11 mouse cellular contexts compared by ENCODE assay signal in genomic region chr4:116951642-116952041, GRCm38 (mm10). TPM values are rescaled to one million over a fixed set of nuclear protein-coding genes. Genes with fewer than 3 reads are reported as not detected.
DNase-seq lines count a peak whose midpoint lies in the region; ATAC-seq and TF ChIP-seq lines count a peak whose summit lies in the region.
"Had no signal": no experiment of that assay in that cellular context is flagged by ENCODE, and none has a peak within 500 bp of the region (broad histone marks: within the 10 kb centered on the region; RNA-seq: fewer than 3 reads in every experiment).

No protein-coding gene starts in this region.

- H3K9me3 ChIP-seq in hindbrain, postnatal 0 days (ENCODE audit: low read length), result no peaks in the 10 kb centered on the region
- H3K9me3 ChIP-seq in hindbrain, embryonic 16.5 days (ENCODE audit: control insufficient read depth, low read length), result no peaks in the 10 kb centered on the region
- H3K9me3 ChIP-seq in embryonic facial prominence, embryonic 11.5 days (replicated peaks; ENCODE audit: control insufficient read depth, low read length), result no peaks in the 10 kb centered on the region
- H3K9me3 ChIP-seq: heart, embryonic 13.5 days; neural tube, embryonic 12.5 days had no signal

- H3K4me3 ChIP-seq in hindbrain, postnatal 0 days (ENCODE audit: low read length), result no peak overlapping the region
- H3K4me3 ChIP-seq in hindbrain, embryonic 16.5 days (ENCODE audit: low read length), result no peak overlapping the region
- H3K4me3 ChIP-seq in embryonic facial prominence, embryonic 11.5 days (ENCODE audit: low read depth, low read length), result no peak overlapping the region
- H3K4me3 ChIP-seq: heart, embryonic 13.5 days; neural tube, embryonic 12.5 days had no signal

- peak; percentile 29 for DNase-seq in hindbrain, postnatal 0 days (ENCODE audit: low spot score)
- DNase-seq in 3134 (ENCODE audit: extremely low read depth, insufficient read length, low spot score), result peak; percentile 8
- peak; percentile 28 for DNase-seq in embryonic facial prominence, embryonic 11.5 days (ENCODE audit: low spot score)
- DNase-seq in natural killer cell, adult 2 months (ENCODE audit: low spot score in 2 of 2), result no peak
- no peak for DNase-seq in MN1 (ENCODE audit: low spot score)
- no peak for DNase-seq in heart, adult 18-20 months
- DNase-seq: cerebellum, adult 11-12 months had no signal

- no peaks in the 10 kb centered on the region for H3K4me1 ChIP-seq in hindbrain, postnatal 0 days (ENCODE audit: insufficient read depth, low read length)
- H3K4me1 ChIP-seq in hindbrain, embryonic 16.5 days (ENCODE audit: control insufficient read depth, insufficient read depth, low read depth, low read length), result no peaks in the 10 kb centered on the region
- no peaks in the 10 kb centered on the region for H3K4me1 ChIP-seq in embryonic facial prominence, embryonic 11.5 days (ENCODE audit: control insufficient read depth, insufficient read depth, low read length)
- H3K4me1 ChIP-seq: heart, embryonic 13.5 days; neural tube, embryonic 12.5 days had no signal

- no peak overlapping the region for H3K4me2 ChIP-seq in hindbrain, postnatal 0 days (ENCODE audit: low read depth, low read length)
- H3K4me2 ChIP-seq in hindbrain, embryonic 16.5 days (ENCODE audit: low read length), result no peak overlapping the region
- no peak overlapping the region for H3K4me2 ChIP-seq in embryonic facial prominence, embryonic 11.5 days (ENCODE audit: low read depth, low read length)
- H3K4me2 ChIP-seq: heart, embryonic 13.5 days; neural tube, embryonic 12.5 days had no signal

- no peak overlapping the region for H3K9ac ChIP-seq in hindbrain, postnatal 0 days (replicated peaks; ENCODE audit: low read length)
- no peak overlapping the region for H3K9ac ChIP-seq in hindbrain, embryonic 16.5 days (ENCODE audit: low read depth, low read length)
- no peak overlapping the region for H3K9ac ChIP-seq in embryonic facial prominence, embryonic 11.5 days (replicated peaks; ENCODE audit: low read length)
- H3K9ac ChIP-seq: heart, embryonic 13.5 days; neural tube, embryonic 12.5 days had no signal

- ATAC-seq in hindbrain, postnatal 0 days, result no peak
- ATAC-seq in hindbrain, embryonic 16.5 days, result no peak
- peak; percentile 34 for ATAC-seq in CD4-positive, CD25-positive, alpha-beta regulatory T cell, adult 4 months
- ATAC-seq in embryonic facial prominence, embryonic 11.5 days (replicated peaks; ENCODE audit: insufficient number of reproducible peaks, low FRiP score, low TSS enrichment, low read depth), result no peak

- H3K27me3 ChIP-seq in hindbrain, postnatal 0 days (ENCODE audit: insufficient read depth, low read length), result no peaks in the 10 kb centered on the region
- no peaks in the 10 kb centered on the region for H3K27me3 ChIP-seq in hindbrain, embryonic 16.5 days (replicated peaks; ENCODE audit: control insufficient read depth, insufficient read depth, low read length)
- no peaks in the 10 kb centered on the region for H3K27me3 ChIP-seq in embryonic facial prominence, embryonic 11.5 days (ENCODE audit: control insufficient read depth, insufficient read depth, low read length)
- H3K27me3 ChIP-seq: heart, embryonic 13.5 days; neural tube, embryonic 12.5 days had no signal

- WGBS in hindbrain, postnatal 0 days, result 70% methylated on average over 1 of the region's 1 CpGs
- 43% methylated on average over 1 of the region's 1 CpGs for WGBS in hindbrain, embryonic 16.5 days
- WGBS in embryonic facial prominence, embryonic 11.5 days, result 55% methylated on average over 1 of the region's 1 CpGs

- TF ChIP-seq CTCF in hindbrain, postnatal 0 days (IDR thresholded peaks at IDR 0.05; ENCODE audit: low read depth), result peak; percentile 58

- no peaks in the 10 kb centered on the region for H3K36me3 ChIP-seq in hindbrain, postnatal 0 days (ENCODE audit: insufficient read depth, low read length)
- H3K36me3 ChIP-seq in hindbrain, embryonic 16.5 days (ENCODE audit: control insufficient read depth, insufficient read depth, low read length), result no peaks in the 10 kb centered on the region
- H3K36me3 ChIP-seq in embryonic facial prominence, embryonic 11.5 days (replicated peaks; ENCODE audit: control insufficient read depth, insufficient read depth, low read depth, low read length), result no peaks in the 10 kb centered on the region
- H3K36me3 ChIP-seq: heart, embryonic 13.5 days had no signal

- no peak overlapping the region for H3K27ac ChIP-seq in hindbrain, postnatal 0 days
- no peak overlapping the region for H3K27ac ChIP-seq in hindbrain, embryonic 16.5 days (ENCODE audit: low read depth, low read length)
- H3K27ac ChIP-seq in embryonic facial prominence, embryonic 11.5 days (replicated peaks; ENCODE audit: low read depth, low read length), result no peak overlapping the region
- H3K27ac ChIP-seq: heart, embryonic 13.5 days; neural tube, embryonic 12.5 days had no signal

RNA-seq across cellular contexts. Expression of gene Urod, which starts 42.6 kb away (rescaled TPM):
- 40.7 and 64.4 TPM in 2 replicates for total RNA-seq in hindbrain, postnatal 0 days (2014; rRNA removed)
- 52.2 and 54.0 TPM in 2 replicates for polyA plus RNA-seq in hindbrain, postnatal 0 days (2015; fragmentation: Nextera tagmentation; extraction: Ambion mirVana)
- polyA plus RNA-seq in hindbrain, embryonic 16.5 days (2015; fragmentation: Nextera tagmentation; extraction: Ambion mirVana), result 59.8 and 60.2 TPM in 2 replicates
- 10 to 100 TPM; 74.1 to 89.7 TPM for polyA plus RNA-seq in CD4-positive, CD25-positive, alpha-beta regulatory T cell, adult 4 months (2017; shearing (Covaris generic))
- polyA plus RNA-seq in embryonic facial prominence, embryonic 11.5 days (2014; fragmentation: Nextera tagmentation; extraction: Ambion mirVana), result 109 and 115 TPM in 2 replicates
- total RNA-seq in heart, adult 18-20 months (2021), result 10 to 100 TPM; 82.6 to 93.6 TPM

RNA-seq across cellular contexts. Expression of gene Hectd3, which starts 43.5 kb away (rescaled TPM):
- total RNA-seq in hindbrain, postnatal 0 days (2014; rRNA removed), result 47.4 and 49.5 TPM in 2 replicates
- polyA plus RNA-seq in hindbrain, postnatal 0 days (2015; fragmentation: Nextera tagmentation; extraction: Ambion mirVana), result 18.5 and 20.2 TPM in 2 replicates
- 22.0 and 23.9 TPM in 2 replicates for polyA plus RNA-seq in hindbrain, embryonic 16.5 days (2015; fragmentation: Nextera tagmentation; extraction: Ambion mirVana)
- polyA plus RNA-seq in CD4-positive, CD25-positive, alpha-beta regulatory T cell, adult 4 months (2017; shearing (Covaris generic)), result 1 to 10 TPM; 8.8 to 8.9 TPM
- polyA plus RNA-seq in embryonic facial prominence, embryonic 11.5 days (2014; fragmentation: Nextera tagmentation; extraction: Ambion mirVana), result 6.1 and 7.3 TPM in 2 replicates
- 10 to 100 TPM; 16.8 to 19.8 TPM for total RNA-seq in heart, adult 18-20 months (2021)

Comparison
In these comparisons a context has a peak if more than half of its experiments do, and no peak if none do; other contexts are left out.
1. DNase-seq: peak in hindbrain, postnatal 0 days (single experiment), 3134 (single experiment) and embryonic facial prominence, embryonic 11.5 days (single experiment); none in natural killer cell, adult 2 months (0 of 2), MN1 (single experiment) and heart, adult 18-20 months (0 of 2).